Mouse (Mus musculus) lung, adult 2 months (tissue): ENCODE data around the gene Manba.
"Not testable (repeated sequence)": the region's sequence is repeated elsewhere in the genome, so short reads cannot be mapped to it uniquely, and the experiment has no call there.

Source experiments
- CTCF ChIP-seq: fragments of 200-500 bp; IDR thresholded peaks from 2 replicates; pipeline ENCODE4 v1.5.1; 2011; ENCODE audit warnings: mild to moderate bottlenecking, low read length, control low read depth; ENCODE audit not compliant: insufficient read depth
- POLR2A ChIP-seq: fragments of 200-500 bp; IDR thresholded peaks from 2 replicates; pipeline ENCODE4 v1.6.1; 2011; ENCODE audit warnings: low read depth, mild to moderate bottlenecking, control low read depth, low read length, borderline replicate concordance; ENCODE audit errors: extremely low read depth

GRCm38 (mm10) chr3:135524900-135525299, 39.5 kb downstream of the Manba start:
- TF ChIP-seq CTCF, POLR2A: not testable (repeated sequence)
